Mouse (Mus musculus) heart, postnatal 4 days (tissue): ENCODE results near the gene Pip4k2b. TPM values are rescaled to one million over a fixed set of nuclear protein-coding genes. Genes with fewer than 3 reads are reported as not detected.
"Not testable (repeated sequence)": the region's sequence is repeated elsewhere in the genome, so short reads cannot be mapped to it uniquely, and the experiment has no call there.

Experiments used
- DNase-seq: peaks from one replicate; pipeline ENCODE4 v3.0.0; 2021
- total RNA-seq, 2 experiments: library from RNA; stranded (reverse); gene quantifications; 2 replicates each; pipeline ENCODE4 v1.2.3; 2021

Pip4k2b gene
- total RNA-seq, 2 experiments from 2014 or later: 19.8 to 21.5 TPM

DNA sequence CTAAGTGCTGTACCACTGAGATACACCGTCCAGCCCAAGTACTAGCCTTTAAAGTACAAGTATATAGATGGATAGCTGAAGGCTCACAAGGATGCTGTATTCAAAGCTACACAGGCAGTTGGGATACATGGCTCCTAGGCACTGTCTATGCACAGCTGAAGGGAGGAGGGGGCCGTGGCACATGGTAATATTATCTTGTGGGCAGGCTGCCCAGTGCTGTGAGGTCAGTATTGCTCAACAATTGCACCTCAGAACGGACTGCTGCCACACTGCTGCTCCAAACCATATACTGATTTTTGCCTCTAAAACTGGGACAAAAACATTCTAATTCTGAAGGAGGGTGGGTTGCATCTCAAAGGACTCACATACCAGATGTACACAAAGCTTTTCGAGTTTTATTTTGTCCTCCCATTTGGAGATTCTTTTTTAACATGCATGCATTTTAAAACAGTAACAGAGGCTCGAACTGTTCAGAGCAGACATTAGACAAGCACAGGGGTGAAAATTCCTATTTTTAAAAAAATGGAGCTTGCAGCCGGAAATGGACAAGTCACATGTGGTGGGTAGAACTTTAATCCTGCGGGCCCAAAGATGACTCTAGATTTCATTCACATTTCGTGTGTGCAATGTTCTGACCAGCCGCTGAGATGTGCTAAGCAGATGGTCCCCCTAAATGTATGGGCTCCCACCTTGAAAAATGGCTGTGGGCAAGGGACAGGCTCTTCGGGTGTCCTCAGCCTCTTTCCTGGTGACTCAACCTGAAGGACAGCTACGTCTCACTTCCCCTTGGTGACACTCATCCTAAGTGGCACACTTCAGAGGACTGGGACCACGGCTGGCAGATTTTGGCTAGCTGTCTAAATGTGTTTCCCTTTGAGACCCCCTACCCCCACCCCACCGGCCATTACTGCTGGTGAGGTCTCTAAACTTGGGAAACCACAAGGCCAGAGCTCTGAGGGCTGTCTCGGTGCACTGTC lies 29.4 kb downstream of the Pip4k2b start:
- peak; percentile 60 for DNase-seq

DNA sequence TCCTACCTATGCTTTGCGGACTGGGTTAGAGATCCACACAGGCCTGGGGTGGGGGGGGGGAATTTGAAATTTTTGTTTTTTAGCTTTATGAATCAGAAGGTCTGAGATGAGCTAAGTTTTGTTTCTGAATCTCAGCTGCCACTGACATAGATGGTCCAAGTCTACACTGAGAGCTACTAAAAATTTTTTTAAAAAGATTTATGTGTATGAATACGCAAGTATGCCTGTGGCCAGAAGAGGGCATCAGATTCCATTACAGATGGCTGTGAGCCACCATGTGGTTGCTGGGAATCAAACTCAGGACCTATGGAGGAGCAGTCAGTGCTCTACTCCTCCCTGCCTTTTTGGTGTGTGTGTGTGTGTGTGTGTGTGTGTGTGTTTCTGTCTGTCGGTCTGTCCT lies 30.1 kb downstream of the Pip4k2b start:
- DNase-seq: no peak

DNA sequence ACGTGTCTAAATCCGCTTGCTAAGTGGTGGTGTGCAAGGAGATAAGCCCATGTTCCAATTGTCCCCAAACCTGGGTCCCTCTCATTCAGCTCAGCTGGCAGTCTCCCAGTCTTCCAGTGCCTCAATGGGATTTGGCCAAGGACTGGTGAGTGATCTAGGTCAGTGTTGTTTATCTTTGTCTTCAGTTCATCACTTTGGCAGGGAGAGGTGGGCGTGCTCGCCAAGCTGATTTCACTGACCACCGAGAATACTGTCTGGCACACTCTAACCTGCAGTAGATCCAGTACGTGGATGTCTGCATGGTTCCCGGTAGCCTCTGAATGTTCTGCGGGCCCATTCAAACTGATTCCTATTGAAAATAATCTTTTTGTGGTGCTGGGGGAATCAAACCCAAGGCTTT lies 30.6 kb downstream of the Pip4k2b start:
- no peak for DNase-seq

DNA sequence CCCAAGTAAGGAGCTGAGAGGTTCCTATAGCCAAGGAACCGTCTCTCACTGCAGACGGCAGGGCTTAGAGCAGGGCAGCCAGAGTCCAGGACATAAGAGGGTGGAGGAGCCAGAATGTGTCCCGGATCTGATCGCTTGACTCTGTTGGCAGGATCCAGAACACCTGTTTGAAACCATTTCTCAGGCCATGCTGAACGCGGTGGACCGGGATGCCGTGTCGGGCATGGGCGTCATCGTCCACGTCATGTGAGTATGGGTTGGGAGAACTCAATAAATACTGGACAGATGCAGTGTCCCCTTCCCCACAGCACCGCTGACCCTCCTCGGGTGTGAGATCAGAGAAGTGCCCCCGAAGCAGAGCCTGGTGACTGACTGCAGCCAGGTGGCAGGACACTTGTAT lies 32.2 kb downstream of the Pip4k2b start:
- DNase-seq: no peak

DNA sequence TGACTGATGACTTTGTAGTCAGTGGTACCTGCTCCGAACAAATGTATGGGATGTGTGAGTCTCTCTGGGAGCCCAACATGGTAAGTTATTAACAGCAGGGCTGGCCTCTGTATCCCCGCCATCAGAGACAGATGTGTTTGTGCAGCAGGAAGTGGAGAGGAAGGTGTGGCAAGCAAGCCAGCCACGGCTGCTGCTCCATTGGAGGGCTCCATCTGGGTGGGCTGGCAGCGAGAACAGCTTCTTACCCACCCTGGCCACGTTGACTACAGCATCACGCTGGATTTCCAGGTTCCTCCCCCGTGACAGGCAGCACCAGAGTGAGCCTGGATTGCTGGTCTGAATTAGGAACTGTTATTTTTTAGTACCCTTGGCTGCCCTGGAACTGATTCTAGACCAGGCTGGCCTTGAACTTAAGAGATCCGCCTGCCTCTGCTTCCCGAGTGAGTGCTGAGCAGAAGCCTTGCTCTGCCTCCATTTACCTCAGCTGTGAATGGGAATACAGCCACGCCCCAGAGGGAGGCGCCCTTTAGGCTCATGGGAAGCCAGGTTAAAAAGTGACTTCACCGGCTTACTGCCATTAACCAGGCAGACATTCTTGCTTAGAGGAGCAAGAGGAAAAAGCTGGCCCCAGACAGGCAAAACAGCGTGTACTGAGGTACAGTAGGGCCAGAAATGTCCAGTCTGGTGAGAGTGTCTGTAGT lies 33.2 kb downstream of the Pip4k2b start:
- DNase-seq: no peak

DNA sequence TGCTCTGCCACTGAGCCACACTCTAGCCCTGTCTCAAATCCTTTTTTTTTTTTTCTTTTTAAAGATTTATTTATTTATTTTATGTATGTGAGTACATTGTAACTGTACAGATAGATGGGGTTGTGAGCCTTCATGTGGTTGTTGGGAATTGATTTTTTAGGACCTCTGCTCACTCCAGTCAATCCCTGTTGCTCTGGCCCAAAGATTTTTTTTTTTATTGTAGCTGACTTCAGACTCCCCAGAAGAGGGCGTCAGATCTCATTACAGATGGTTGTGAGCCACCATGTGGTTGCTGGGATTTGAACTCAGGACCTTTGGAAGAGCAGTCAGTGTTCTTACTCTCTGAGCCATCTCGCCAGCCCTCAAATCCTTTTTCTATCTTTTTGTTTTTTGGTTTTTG lies 34.4 kb downstream of the Pip4k2b start:
- DNase-seq: not testable (repeated sequence)

DNA sequence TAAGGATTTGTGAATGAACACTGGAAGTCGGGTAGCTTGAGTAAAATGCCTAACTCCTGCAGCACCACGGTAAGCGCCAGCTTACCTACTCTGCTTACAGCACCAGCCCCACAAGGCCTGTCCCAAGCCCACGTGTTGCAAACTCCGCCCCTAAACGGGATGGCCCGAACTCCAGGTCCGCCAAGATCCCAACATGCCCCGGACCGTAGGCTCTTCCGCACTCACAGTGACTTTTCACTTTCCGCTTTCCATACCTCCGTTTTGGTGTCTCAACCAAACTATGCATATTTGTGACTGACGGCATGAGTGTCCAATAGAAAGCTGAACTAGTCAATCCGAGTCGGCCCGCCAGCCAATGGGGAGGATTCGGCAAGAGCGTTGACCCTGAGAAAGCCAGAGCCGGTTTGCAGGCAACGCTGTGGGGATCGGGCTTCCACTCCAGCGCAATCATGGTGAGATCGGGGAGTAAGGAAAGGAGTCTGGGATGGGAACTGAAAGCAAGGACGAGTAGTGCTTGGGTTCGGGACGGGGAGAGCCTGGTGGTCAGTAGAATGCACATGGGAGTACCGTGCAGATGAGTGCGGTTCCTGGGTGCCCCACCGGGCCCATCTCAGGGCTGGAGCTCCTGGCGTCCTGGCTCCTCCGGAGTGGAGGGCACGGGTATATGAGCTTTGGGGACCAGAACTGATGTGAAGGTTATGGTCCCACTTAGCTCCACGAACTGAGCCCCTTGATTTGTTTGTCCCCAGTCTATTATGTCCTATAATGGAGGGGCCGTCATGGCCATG lies 41.3 kb downstream of the Pip4k2b start, which contains the start of gene Psmb3:
TSS of gene Psmb3 (plus strand) at position 361 of the 788 bp plus-strand sequence.
- DNase-seq: peak; percentile 100

DNA sequence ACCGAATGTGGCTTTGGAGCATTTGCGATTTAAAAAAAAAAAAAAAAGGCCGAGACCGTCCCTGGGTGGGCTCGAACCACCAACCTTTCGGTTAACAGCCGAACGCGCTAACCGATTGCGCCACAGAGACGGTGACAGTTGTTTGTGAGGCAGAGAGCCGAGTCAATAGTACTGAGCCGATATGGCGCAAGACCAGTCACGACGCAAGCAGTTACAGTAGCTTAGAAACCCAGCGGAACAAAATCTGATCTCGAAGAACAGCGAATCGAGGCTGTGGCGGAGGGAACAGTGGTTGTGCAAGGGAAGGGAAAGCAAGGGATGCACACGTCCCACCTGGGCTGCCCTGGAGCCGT lies 42.1 kb downstream of the Pip4k2b start:
- DNase-seq: peak; percentile 94

DNA sequence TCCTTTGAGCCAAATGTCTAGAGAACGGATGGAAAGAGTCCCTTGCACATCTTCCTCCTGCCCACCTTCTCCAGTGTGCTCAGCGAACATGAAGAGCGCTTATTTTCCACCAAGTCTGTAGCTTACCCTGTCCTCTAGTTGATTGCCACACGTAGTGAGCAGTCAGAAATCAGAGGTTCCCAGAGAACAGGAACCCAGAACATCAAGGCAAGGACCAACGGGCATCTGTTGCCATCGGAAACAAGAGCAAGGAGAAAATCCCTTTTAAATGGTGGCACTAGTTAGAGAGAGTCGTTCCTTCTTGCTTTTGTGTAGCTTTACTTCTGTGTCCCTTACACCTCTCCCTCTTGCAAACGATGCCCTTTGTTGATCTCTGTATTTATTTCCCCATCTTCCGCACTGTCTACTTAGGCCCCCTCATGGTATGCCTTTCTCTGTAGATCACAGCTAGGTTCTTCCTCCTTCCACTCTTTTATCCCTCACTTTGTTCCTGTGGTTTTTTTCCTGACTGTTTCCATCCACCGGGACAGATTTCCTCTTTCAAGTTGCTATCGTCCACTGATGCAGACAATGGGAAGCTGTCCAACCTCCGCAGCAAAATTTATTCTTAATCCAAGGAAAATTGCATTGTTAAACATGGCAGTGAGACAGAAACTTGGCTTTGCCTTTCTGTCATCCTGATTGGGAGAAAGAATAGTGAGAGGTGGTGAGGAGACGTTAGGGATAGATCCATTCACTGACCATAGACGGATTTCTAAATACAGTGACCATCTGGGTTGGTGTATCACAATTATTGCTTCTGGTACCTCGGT lies 42.7 kb downstream of the Pip4k2b start:
- DNase-seq: no peak

DNA sequence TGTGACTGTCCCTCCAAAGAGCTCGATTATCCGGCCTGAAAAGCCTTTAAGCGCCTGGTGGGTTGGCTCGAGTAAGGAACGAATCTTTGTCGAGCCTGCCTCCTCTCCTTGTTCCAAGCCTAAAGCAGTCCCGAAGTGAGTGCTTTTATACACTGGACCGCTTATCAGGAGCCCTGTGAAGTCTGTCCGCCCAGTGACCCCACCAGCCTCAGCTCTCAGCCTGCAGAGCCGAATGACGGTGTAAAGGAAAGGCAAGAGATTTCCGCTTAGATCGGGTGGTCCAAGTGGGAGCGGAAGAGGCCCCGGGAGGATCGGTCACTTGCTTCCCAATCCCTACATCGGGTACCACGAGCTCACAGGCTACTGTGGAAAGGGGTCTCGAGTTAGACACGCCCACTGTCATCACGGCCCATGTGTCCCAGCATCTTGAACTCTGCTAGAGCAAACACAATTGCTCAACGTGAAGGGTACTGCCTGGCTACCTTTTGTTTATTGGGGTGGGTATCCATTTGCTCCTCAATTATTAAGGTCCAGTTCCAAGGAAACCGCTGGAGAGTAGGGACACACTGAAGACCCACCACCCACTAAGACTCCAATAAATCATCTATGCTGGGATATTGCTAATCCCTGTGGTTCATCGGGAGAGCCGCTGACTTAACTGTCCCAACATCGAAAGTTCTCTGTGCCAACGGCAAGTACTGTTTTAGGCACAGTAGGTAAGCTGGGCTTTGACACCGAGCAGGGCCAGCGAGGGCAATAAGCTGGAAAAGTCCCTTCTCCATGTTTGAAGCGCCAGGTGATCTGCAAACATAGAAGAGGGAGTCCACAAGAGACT lies 43.5 kb downstream of the Pip4k2b start:
- peak; percentile 55 for DNase-seq

DNA sequence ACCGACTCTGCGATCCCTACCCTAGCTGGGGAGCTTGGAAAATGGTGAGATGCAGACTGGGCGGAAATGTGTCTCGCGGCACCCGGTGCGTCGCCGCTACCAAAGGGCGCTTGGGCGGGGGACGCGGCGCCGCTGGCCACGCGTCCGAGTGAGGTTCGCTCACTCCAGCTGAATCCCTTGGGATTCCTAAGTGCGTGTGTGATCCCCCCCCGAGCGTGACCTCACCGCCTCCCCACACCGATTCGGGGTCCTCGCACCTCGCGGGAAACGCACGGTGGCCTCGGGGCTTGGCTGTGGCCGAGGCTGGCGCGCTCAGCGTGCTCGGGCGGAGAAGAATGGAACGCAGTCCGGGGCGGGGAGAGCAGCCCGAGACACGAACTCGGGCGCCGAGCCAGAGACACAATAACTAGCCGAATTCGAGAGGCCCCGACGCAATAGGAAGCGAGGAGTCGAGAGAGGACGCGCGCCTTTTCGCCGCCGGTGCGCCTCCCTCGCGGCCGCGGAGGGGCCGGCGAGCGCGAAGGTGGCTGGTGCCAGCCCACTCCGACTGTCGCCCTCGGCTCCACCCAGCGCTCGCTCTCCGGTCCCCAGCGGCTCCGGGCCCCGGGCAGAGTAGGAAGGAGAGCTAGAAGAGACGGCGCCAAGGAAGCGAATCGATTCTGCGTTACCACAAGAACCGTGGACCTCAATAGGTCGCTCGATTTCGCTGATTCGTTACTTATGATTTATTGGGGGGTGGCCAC lies 44.3 kb downstream of the Pip4k2b start, which contains the start of gene Pcgf2:
TSS of gene Pcgf2 (minus strand) at position 495 of the 743 bp plus-strand sequence.
- peak; percentile 90 for DNase-seq

DNA sequence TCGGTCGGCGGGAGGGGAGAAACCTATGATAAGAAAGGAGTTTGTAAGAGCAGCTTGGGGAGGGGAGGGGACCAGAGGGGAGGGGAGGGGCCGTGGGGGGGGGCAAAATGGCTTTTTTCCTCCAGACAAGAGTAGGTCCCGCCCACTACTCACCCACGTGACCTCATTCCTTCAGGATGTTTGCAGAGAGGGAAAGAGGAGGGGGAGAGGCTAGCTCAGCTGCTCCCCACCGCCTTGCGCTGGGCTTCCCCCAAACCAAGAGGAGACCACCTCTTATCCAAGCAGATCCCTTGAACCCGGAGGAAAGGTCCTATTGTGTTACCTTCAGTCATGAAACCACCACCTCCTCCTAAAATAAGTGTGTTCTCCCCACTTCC lies 44.9 kb downstream of the Pip4k2b start:
- peak; percentile 91 for DNase-seq

DNA sequence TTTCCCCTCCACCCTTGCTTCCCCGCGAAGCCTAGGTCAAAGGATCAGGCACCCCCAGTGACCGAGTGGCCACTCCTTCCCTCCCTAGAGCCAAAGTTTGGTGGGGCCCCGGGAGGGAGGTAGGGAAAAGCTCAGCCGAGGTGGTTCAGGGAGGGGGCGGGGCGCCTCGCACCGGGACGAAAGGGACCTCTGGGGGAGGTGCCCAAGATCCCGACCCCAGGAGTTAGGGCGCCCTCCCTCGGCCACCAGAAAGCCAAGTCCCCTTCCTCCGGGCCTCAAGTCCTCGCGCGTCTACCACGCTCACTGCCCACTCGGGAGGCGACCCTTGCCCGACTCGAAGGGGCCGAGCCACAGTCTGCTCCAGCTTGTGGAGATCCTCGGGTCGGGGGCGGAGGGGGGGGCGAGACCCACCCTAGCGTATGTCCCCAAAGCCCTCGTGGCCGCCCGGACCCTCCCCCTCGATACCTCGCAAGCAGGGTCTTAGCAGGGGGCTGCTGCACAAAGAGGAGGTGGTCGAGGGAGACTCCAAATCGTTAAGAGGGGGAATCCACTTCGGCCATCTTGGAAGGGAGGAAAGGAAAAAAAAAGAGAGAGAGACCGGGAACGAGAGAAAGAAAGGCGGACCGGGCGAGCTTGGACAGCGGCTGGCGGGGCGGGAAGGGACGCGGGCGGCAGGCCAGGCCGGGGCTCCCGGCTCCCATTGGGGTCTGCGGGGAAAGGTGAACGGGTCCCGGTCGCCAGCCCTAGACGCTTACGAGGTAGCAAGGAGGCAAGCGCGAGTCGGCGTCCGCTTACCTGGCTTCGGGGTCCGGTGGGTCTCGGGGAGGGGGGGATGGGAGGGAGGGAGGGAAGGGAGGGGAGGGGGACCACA lies 45.5 kb downstream of the Pip4k2b start:
- DNase-seq: peak; percentile 90

DNA sequence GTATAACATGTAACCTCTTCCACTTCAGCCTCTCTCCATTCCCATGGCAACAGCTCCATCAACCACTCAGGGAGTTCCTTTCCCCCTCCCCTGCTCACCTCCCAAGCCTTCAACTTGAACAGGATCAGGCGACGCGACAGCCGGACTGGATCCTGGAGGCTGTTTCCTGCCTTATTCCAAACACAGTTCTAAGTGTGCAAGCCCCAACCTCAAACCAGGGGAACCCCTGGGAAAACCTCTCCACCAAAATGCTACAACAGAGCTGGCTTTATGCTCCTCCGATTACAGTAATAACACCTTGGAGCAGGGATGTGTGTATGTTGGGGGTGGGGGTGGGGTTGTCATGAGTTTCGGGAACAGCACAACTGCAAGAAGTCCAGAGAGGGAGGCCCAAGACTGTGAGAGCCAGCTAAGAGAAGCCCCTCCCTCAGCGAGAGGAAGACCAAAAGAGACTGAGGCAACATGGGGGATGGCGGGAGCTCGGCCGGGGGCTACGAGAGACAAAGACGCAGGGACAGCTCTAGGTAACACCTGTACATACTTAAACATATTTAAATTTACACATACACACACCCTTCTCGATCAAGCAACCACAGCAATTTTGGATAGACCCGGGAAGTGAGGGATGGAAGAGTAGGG lies 46.5 kb downstream of the Pip4k2b start:
- DNase-seq: no peak

DNA sequence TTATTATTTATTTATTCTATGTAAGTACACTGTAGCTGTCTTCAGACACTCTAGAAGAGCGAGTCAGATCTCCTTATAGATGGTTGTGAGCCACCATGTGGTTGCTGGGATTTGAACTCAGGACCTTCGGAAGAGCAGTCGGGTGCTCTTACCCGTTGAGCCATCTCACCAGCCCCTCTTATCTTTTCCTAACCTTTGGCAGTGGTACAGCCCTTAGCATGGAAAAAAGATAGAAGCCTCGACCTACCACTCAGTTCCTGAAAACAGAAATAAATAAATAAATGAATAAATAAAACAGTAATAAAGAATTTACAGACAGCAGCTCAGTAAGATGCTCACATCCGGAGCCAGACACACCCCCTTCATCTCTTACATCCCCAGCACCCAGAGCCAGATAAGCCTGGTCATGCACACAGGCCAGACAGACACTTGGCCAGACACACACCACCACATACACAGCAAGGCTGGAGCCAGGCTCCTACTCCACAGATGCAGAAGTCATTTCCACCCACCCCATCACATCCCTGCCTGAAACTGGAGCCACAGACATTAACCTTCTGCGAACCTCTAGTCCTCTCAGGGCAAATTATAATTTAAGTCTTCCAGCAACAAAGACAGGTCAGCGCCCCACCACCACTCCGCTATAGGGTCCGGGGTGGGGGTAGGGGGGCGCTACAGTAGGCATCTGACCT lies 47.2 kb downstream of the Pip4k2b start:
- no peak for DNase-seq

DNA sequence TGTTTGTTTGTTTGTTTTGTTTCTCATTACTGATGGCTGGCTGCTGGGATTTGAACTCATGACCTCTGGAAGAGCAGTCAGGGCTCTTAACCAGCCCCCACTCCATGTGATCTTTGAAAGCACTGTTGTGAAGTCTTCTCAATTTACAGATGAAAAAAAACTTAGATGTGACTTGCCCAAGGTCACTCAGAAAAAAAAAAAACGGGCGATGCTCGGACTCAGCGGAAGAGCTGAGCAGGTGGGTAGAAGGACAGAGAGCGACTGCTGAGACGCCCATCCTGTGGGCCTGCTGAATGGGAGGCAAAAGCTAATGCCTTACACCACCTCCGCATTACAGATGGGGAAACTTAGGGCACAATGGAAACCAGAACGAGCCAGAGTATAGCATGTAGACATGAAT lies 47.8 kb downstream of the Pip4k2b start:
- no peak for DNase-seq

DNA sequence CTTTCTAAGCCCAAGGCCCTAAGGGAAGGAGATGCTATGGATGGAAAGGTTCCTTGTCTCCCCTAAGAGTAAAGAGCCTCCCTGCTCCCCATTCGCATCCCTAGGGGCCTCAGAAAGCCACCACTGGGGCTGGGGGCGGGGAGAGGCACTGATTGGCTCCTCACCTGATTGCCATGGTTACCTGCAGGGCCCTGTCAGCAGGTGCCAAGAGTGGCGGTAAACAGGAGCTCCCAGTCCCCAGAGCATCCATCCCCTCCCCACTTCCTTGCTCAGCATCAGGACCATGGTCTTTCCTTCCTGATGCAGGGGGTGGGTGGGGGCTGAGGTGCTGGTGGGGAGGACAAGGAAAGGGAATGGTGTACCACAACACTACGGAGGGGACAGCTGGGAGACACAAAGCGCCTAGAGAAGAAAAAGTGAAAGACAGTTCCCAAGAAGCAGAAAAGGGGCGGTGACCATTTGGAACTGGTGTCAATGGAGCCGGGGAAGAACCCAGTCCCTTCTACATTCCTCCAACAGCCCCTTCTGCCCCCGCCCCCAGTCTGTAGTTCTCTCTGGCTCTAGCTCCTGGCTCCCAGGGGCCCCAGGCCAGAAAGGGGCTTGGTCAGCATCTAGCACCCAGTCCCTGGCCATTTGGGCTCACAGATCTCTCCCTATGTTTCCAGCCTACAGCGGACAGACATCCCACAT lies 48.6 kb downstream of the Pip4k2b start:
- DNase-seq: no peak
